Mouse (Mus musculus) adrenal gland, postnatal 10 days (tissue): Measurements from ENCODE around the gene Ppp1r9a. TPM values are rescaled to one million over a fixed set of nuclear protein-coding genes. Genes with fewer than 3 reads are reported as not detected.

Source experiments
- DNase-seq: peaks from one replicate; pipeline ENCODE4 v3.0.0; 2021; ENCODE audit warnings: mixed read lengths
- total RNA-seq, 2 experiments: library from RNA; stranded (reverse); gene quantifications; 2 replicates each; pipeline ENCODE4 v1.2.3; 2021

Ppp1r9a gene
- total RNA-seq, 2 experiments from 2014 or later = 31.6 to 49.9 TPM

- DNase-seq = no peak
These were observed 105.4 kb downstream of the Ppp1r9a start for GRCm38 (mm10) chr6:5008166-5008565.

- DNase-seq = no peak
These were observed 105.9 kb downstream of the Ppp1r9a start for GRCm38 (mm10) chr6:5008603-5009002.

- DNase-seq = no peak
These were observed 108.1 kb downstream of the Ppp1r9a start for GRCm38 (mm10) chr6:5010553-5011416.

GRCm38 (mm10) chr6:5012794-5013193 is 110.1 kb downstream of the Ppp1r9a start:
- no peak for DNase-seq

GRCm38 (mm10) chr6:5014567-5014966 is 111.8 kb downstream of the Ppp1r9a start:
- DNase-seq = no peak

- no peak for DNase-seq
These were observed 112.5 kb downstream of the Ppp1r9a start for GRCm38 (mm10) chr6:5015173-5015572.

GRCm38 (mm10) chr6:5017945-5018511 is 115.3 kb downstream of the Ppp1r9a start:
- DNase-seq = no peak

- no peak for DNase-seq
These were observed 116.5 kb downstream of the Ppp1r9a start for GRCm38 (mm10) chr6:5019208-5019607.

- DNase-seq = no peak
These were observed 117.3 kb downstream of the Ppp1r9a start for GRCm38 (mm10) chr6:5019969-5020368.

- DNase-seq = no peak
These were observed 117.8 kb downstream of the Ppp1r9a start for GRCm38 (mm10) chr6:5020510-5020909.

GRCm38 (mm10) chr6:5022677-5023076 is 120.0 kb downstream of the Ppp1r9a start:
- DNase-seq = no peak

- no peak for DNase-seq
These were observed 122.2 kb downstream of the Ppp1r9a start for GRCm38 (mm10) chr6:5024893-5025292.

GRCm38 (mm10) chr6:5026772-5027171 is 124.1 kb downstream of the Ppp1r9a start:
- DNase-seq = no peak

- DNase-seq = no peak
These were observed 124.5 kb downstream of the Ppp1r9a start for GRCm38 (mm10) chr6:5027213-5027612.

- DNase-seq = peak; percentile 25
These were observed 125.1 kb downstream of the Ppp1r9a start for GRCm38 (mm10) chr6:5027801-5028200.

- no peak for DNase-seq
These were observed 126.6 kb downstream of the Ppp1r9a start for GRCm38 (mm10) chr6:5029205-5029927.

- no peak for DNase-seq
These were observed 127.2 kb downstream of the Ppp1r9a start for GRCm38 (mm10) chr6:5029956-5030355.

- no peak for DNase-seq
These were observed 130.4 kb downstream of the Ppp1r9a start for GRCm38 (mm10) chr6:5032986-5033633.

GRCm38 (mm10) chr6:5037225-5037624 is 134.5 kb downstream of the Ppp1r9a start:
- no peak for DNase-seq

GRCm38 (mm10) chr6:5038140-5038749 is 135.5 kb downstream of the Ppp1r9a start:
- DNase-seq = no peak

- no peak for DNase-seq
These were observed 136.6 kb downstream of the Ppp1r9a start for GRCm38 (mm10) chr6:5039316-5039715.

- no peak for DNase-seq
These were observed 143.1 kb downstream of the Ppp1r9a start for GRCm38 (mm10) chr6:5045854-5046253.
